Mouse (Mus musculus) MEL (cell line): ENCODE data around the gene Olfr330.
"Not testable (repeated sequence)": the region's sequence is repeated elsewhere in the genome, so short reads cannot be mapped to it uniquely, and the experiment has no call there.

ENCODE experiments used
- CHD2 ChIP-seq: IDR thresholded peaks from 2 replicates; pipeline ENCODE4 v1.6.1; 2011; ENCODE audit warnings: low read length, improper control_type of control experiment
- POLR2A ChIP-seq, 2 experiments: IDR thresholded peaks; 2 replicates each; pipeline ENCODE4 v1.6.1; 2011 to 2012; ENCODE audit warnings: low read length in 2 of 2, mild to moderate bottlenecking in 2 of 2, control low read depth in 1 of 2, improper control_type of control experiment in 1 of 2, low read depth in 1 of 2, moderate library complexity in 1 of 2; ENCODE audit not compliant: control insufficient read depth in 1 of 2, insufficient read depth in 1 of 2, poor library complexity in 1 of 2
- USF1 ChIP-seq: IDR thresholded peaks from 2 replicates; pipeline ENCODE4 v1.6.1; 2014; ENCODE audit warnings: low read depth, mild to moderate bottlenecking, inconsistent platforms, low read length, improper control_type of control experiment, moderate library complexity

DNA sequence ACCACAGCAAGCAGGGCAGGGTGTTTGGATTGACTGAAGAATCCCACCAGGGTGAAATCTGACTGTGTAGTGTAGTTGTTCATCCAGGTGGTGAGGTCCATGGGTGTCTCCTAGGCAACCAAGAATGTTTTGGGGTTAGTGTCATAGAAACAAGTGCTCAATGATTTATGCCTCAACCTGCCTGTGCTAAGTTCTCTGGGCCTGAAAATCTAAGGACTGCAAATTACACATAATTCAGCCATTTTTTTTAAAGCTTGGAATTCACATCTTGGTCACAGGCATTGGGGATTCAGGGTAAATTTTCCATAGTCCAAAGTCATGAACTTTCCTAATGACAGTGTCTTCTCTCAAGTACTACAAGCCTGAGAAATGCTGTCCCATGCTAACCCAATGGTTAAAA, 32.2 kb downstream of the Olfr330 start, which contains the start of gene Olfr331:
- not testable (repeated sequence) for TF ChIP-seq POLR2A (IDR thresholded peaks at IDR 0.05; ENCODE audit: control insufficient read depth in 1 of 2, insufficient read depth in 1 of 2, low read depth in 1 of 2, low read length in 2 of 2, poor library complexity in 1 of 2); CHD2; USF1
